Mouse (Mus musculus) macrophage (primary cell): ENCODE results near the gene Bcl9. TPM values are rescaled to one million over a fixed set of nuclear protein-coding genes. Genes with fewer than 3 reads are reported as not detected.

Experiments used
- H3K27ac ChIP-seq: fragments of 350-480 bp; formaldehyde crosslinking; 2 replicates; pipeline ENCODE4 v1.9.0; 2021
- H3K36me3 ChIP-seq: fragments of 350-480 bp; formaldehyde crosslinking; 2 replicates; pipeline ENCODE4 v1.9.0; 2021; ENCODE audit errors: inconsistent target
- H3K4me3 ChIP-seq: fragments of 350-480 bp; formaldehyde crosslinking; 2 replicates; pipeline ENCODE4 v1.9.0; 2021; ENCODE audit errors: inconsistent target
- H3K79me2 ChIP-seq: fragments of 350-480 bp; formaldehyde crosslinking; 2 replicates; pipeline ENCODE4 v1.9.0; 2021; ENCODE audit errors: inconsistent target
- WGBS: methylation state at CpG from one replicate; pipeline ENCODE4 v1.1.7; 2026; ENCODE audit warnings: inconsistent platforms; ENCODE audit not compliant: missing documents; 5-methylcytosine and 5-hydroxymethylcytosine counted together
- polyA plus RNA-seq: library from polyadenylated mRNA; stranded (reverse); fragments of 250-400 nt; gene quantifications from 3 replicates; pipeline ENCODE4 v1.2.4, GENCODE M21; 2018; ENCODE audit warnings: inconsistent platforms

Gene Bcl9
- polyA plus RNA-seq, 1 experiment from 2014 or later, result 19.3 TPM

GRCm38 (mm10) chr3:97231857-97232256, 65.9 kb downstream of the Bcl9 start:
- Histone ChIP-seq H3K4me3 (no peak overlapping the region), H3K27ac (no peak overlapping the region), H3K36me3 (no peaks in the 10 kb centered on the region), H3K79me2 (no peaks in the 10 kb centered on the region)
- WGBS, result 88% methylated on average over 9 of the region's 9 CpGs

- no peaks in the 10 kb centered on the region for H3K36me3 ChIP-seq
- H3K27ac ChIP-seq, result no peak overlapping the region
- 96% methylated on average over 5 of the region's 5 CpGs for WGBS
- H3K79me2 ChIP-seq, result no peaks in the 10 kb centered on the region; the same call in 1 of the 2 replicates
- H3K4me3 ChIP-seq, result no peak overlapping the region
Observed at GRCm38 (mm10) chr3:97230631-97231404, 66.9 kb downstream of the Bcl9 start.

- H3K36me3 ChIP-seq, result no peaks in the 10 kb centered on the region
- 53% methylated on average over 12 of the region's 12 CpGs for WGBS
- H3K4me3 ChIP-seq, result peak overlapping the region; percentile 52
- H3K79me2 ChIP-seq, result no peaks in the 10 kb centered on the region; the same call in 1 of the 2 replicates
- peak overlapping the region; percentile 73 for H3K27ac ChIP-seq
Observed at GRCm38 (mm10) chr3:97228457-97228856, 69.3 kb downstream of the Bcl9 start.

GRCm38 (mm10) chr3:97228020-97228419, 69.7 kb downstream of the Bcl9 start:
- 4% methylated on average over 14 of the region's 16 CpGs for WGBS
- Histone ChIP-seq H3K27ac (peak overlapping the region; percentile 73), H3K36me3 (no peaks in the 10 kb centered on the region; the same call in 1 of the 2 replicates), H3K4me3 (peak overlapping the region; percentile 52), H3K79me2 (no peaks in the 10 kb centered on the region; the same call in 1 of the 2 replicates)

- H3K27ac ChIP-seq, result peak overlapping the region; percentile 73
- peak overlapping the region; percentile 52 for H3K4me3 ChIP-seq
- no peaks in the 10 kb centered on the region; the same call in 1 of the 2 replicates for H3K36me3 ChIP-seq
- under 1% methylated on average over 65 of the region's 79 CpGs for WGBS
- no peaks in the 10 kb centered on the region; the same call in 1 of the 2 replicates for H3K79me2 ChIP-seq
Observed at GRCm38 (mm10) chr3:97227259-97228005, 70.3 kb downstream of the Bcl9 start.

GRCm38 (mm10) chr3:97226719-97227118, 71.0 kb downstream of the Bcl9 start:
- WGBS, result 6% methylated on average over 18 of the region's 18 CpGs
- H3K36me3 ChIP-seq, result peaks cover 5% of the 10 kb centered on the region
- H3K27ac ChIP-seq, result no peak overlapping the region
- H3K4me3 ChIP-seq, result peak overlapping the region; percentile 36
- H3K79me2 ChIP-seq, result no peaks in the 10 kb centered on the region; the same call in 1 of the 2 replicates

- 84% methylated on average over 5 of the region's 5 CpGs for WGBS
- Histone ChIP-seq H3K79me2 (no peaks in the 10 kb centered on the region; the same call in 1 of the 2 replicates), H3K36me3 (peaks cover 19% of the 10 kb centered on the region), H3K27ac (no peak overlapping the region), H3K4me3 (no peak overlapping the region)
Observed at GRCm38 (mm10) chr3:97225231-97225630, 72.5 kb downstream of the Bcl9 start.

GRCm38 (mm10) chr3:97223261-97223660, 74.5 kb downstream of the Bcl9 start:
- 89% methylated on average over 9 of the region's 9 CpGs for WGBS
- H3K4me3 ChIP-seq, result no peak overlapping the region
- H3K79me2 ChIP-seq, result no peaks in the 10 kb centered on the region; the same call in 1 of the 2 replicates
- H3K36me3 ChIP-seq, result peaks cover 33% of the 10 kb centered on the region
- H3K27ac ChIP-seq, result no peak overlapping the region

GRCm38 (mm10) chr3:97215526-97215925, 82.2 kb downstream of the Bcl9 start:
- H3K36me3 ChIP-seq, result peaks cover 53% of the 10 kb centered on the region
- no peak overlapping the region for H3K27ac ChIP-seq
- WGBS, result 91% methylated on average over 3 of the region's 3 CpGs

GRCm38 (mm10) chr3:97214439-97214838, 83.3 kb downstream of the Bcl9 start:
- H3K79me2 ChIP-seq, result no peaks in the 10 kb centered on the region
- peaks cover 52% of the 10 kb centered on the region for H3K36me3 ChIP-seq
- no peak overlapping the region for H3K27ac ChIP-seq
- WGBS, result 92% methylated on average over 1 of the region's 1 CpGs
- no peak overlapping the region for H3K4me3 ChIP-seq

More at GRCm38 (mm10) chr3:97215526-97215925, 82.2 kb downstream of the Bcl9 start:
- Histone ChIP-seq H3K79me2 (no peaks in the 10 kb centered on the region), H3K4me3 (no peak overlapping the region)

- Histone ChIP-seq H3K79me2 (no peaks in the 10 kb centered on the region), H3K27ac (no peak overlapping the region), H3K36me3 (peaks cover 51% of the 10 kb centered on the region; the same call in 1 of the 2 replicates), H3K4me3 (no peak overlapping the region)
- 95% methylated on average over 8 of the region's 10 CpGs for WGBS
Observed at GRCm38 (mm10) chr3:97213871-97214270, 83.8 kb downstream of the Bcl9 start.

- no peak overlapping the region for H3K4me3 ChIP-seq
- H3K36me3 ChIP-seq, result peaks cover 38% of the 10 kb centered on the region; the same call in 1 of the 2 replicates
- peak overlapping the region; percentile 40 for H3K27ac ChIP-seq
- WGBS, result 1% methylated on average over 5 of the region's 5 CpGs
- H3K79me2 ChIP-seq, result no peaks in the 10 kb centered on the region
Observed at GRCm38 (mm10) chr3:97211177-97211576, 86.5 kb downstream of the Bcl9 start.

- 92% methylated on average over 9 of the region's 9 CpGs for WGBS
- H3K27ac ChIP-seq, result no peak overlapping the region
Observed at GRCm38 (mm10) chr3:97209351-97209750, 88.4 kb downstream of the Bcl9 start.

GRCm38 (mm10) chr3:97206521-97206920, 91.2 kb downstream of the Bcl9 start:
- Histone ChIP-seq H3K79me2 (no peaks in the 10 kb centered on the region), H3K4me3 (no peak overlapping the region), H3K36me3 (peaks cover 26% of the 10 kb centered on the region; the same call in 1 of the 2 replicates), H3K27ac (no peak overlapping the region)
- 54% methylated on average over 3 of the region's 3 CpGs for WGBS

More at GRCm38 (mm10) chr3:97209351-97209750, 88.4 kb downstream of the Bcl9 start:
- H3K36me3 ChIP-seq, result peaks cover 35% of the 10 kb centered on the region; the same call in 1 of the 2 replicates
- H3K79me2 ChIP-seq, result no peaks in the 10 kb centered on the region
- no peak overlapping the region for H3K4me3 ChIP-seq
